Mouse (Mus musculus) limb, embryonic 14.5 days (tissue): ENCODE results near the gene Caml. TPM values are rescaled to one million over a fixed set of nuclear protein-coding genes. Genes with fewer than 3 reads are reported as not detected.
"Not testable (repeated sequence)": the region's sequence is repeated elsewhere in the genome, so short reads cannot be mapped to it uniquely, and the experiment has no call there.

Experiments
- ATAC-seq: fragments of 200-750 bp; cut with Nextera tagmentation; 2 replicates; pipeline ENCODE4 v1.8.0; 2017; ENCODE audit warnings: low read depth, moderate number of reproducible peaks, moderate TSS enrichment; ENCODE audit not compliant: low FRiP score
- DNase-seq: peaks from one replicate; pipeline ENCODE4 v3.0.0-alpha.2; 2015; ENCODE audit warnings: low spot score
- H3K27ac ChIP-seq: fragments of 300-500 bp; sonication (generic); replicated peaks from 2 replicates; pipeline ENCODE4 v1.5.1; 2014; ENCODE audit warnings: low read depth, mild to moderate bottlenecking, low read length, moderate library complexity, mixed read lengths
- H3K27me3 ChIP-seq: fragments of 300-500 bp; sonication (generic); 2 replicates; pipeline ENCODE4 v1.6.1; 2014; ENCODE audit warnings: low read length, mixed read lengths; ENCODE audit not compliant: control insufficient read depth, insufficient read depth
- H3K36me3 ChIP-seq: fragments of 300-500 bp; sonication (generic); 2 replicates; pipeline ENCODE4 v1.6.1; 2014; ENCODE audit warnings: mild to moderate bottlenecking, low read length, moderate library complexity, mixed read lengths; ENCODE audit not compliant: control insufficient read depth, insufficient read depth
- H3K4me1 ChIP-seq: fragments of 300-500 bp; sonication (generic); 2 replicates; pipeline ENCODE4 v1.6.1; 2014; ENCODE audit warnings: antibody characterized with exemption, low read length, mixed read lengths; ENCODE audit not compliant: control insufficient read depth, insufficient read depth
- H3K4me2 ChIP-seq: fragments of 300-500 bp; sonication (generic); replicated peaks from 2 replicates; pipeline ENCODE4 v1.6.1; 2014; ENCODE audit warnings: low read depth, mild to moderate bottlenecking, low read length, moderate library complexity; ENCODE audit not compliant: severe bottlenecking
- H3K4me3 ChIP-seq: fragments of 300-500 bp; sonication (generic); replicated peaks from 2 replicates; pipeline ENCODE4 v1.5.1; 2014; ENCODE audit warnings: low read length
- H3K9ac ChIP-seq: fragments of 300-500 bp; sonication (generic); 2 replicates; pipeline ENCODE4 v1.6.1; 2014; ENCODE audit warnings: mild to moderate bottlenecking, low read depth, low read length, moderate library complexity; ENCODE audit not compliant: severe bottlenecking
- H3K9me3 ChIP-seq: fragments of 300-500 bp; sonication (generic); 2 replicates; pipeline ENCODE4 v1.6.1; 2016; ENCODE audit warnings: low read length; ENCODE audit not compliant: control insufficient read depth
- POLR2A ChIP-seq: fragments of 200-500 bp; IDR thresholded peaks from 2 replicates; pipeline ENCODE4 v1.8.0; 2012; ENCODE audit warnings: inconsistent platforms, mild to moderate bottlenecking, moderate library complexity, borderline replicate concordance; ENCODE audit not compliant: insufficient read depth, insufficient read length; ENCODE audit errors: extremely low read depth
- WGBS: fragments of 180-500 bp; shearing (Covaris S2); extraction: QIAGEN DNeasy Blood & Tissue Kit; methylation state at CpG from one replicate; pipeline ENCODE4 v1.1.7; 2014; 5-methylcytosine and 5-hydroxymethylcytosine counted together
- polyA plus RNA-seq, 2 experiments: library from polyadenylated mRNA; depleted of rRNA in 1 of 2; stranded (reverse) in 1 of 2; unstranded in 1 of 2; fragments of >200 nt; fragmentation: Nextera tagmentation in 1 of 2; extraction: Ambion mirVana in 1 of 2; gene quantifications; 2 replicates each; pipeline versions ENCODE4 v1.2.1 to v1.2.3; 2012 to 2014

Caml gene
- polyA plus RNA-seq, 2 experiments, result 59.4 to 60.7 TPM

- Histone ChIP-seq H3K4me1 (peaks cover 12% of the 10 kb centered on the region), H3K36me3 (peaks cover 8% of the 10 kb centered on the region; the same call in 1 of the 2 replicates), H3K27ac (no peak overlapping the region), H3K4me2 (no peak overlapping the region), H3K9me3 (no peaks in the 10 kb centered on the region), H3K27me3 (no peaks in the 10 kb centered on the region), H3K9ac (no peak overlapping the region), H3K4me3 (no peak overlapping the region)
- ATAC-seq, result no peak
- 76% methylated on average over 2 of the region's 2 CpGs for WGBS
- TF ChIP-seq POLR2A, result no peak
- DNase-seq, result no peak
Measured at GRCm38 (mm10) chr13:55620275-55620674, 2.5 kb upstream of the Caml start.

DNA sequence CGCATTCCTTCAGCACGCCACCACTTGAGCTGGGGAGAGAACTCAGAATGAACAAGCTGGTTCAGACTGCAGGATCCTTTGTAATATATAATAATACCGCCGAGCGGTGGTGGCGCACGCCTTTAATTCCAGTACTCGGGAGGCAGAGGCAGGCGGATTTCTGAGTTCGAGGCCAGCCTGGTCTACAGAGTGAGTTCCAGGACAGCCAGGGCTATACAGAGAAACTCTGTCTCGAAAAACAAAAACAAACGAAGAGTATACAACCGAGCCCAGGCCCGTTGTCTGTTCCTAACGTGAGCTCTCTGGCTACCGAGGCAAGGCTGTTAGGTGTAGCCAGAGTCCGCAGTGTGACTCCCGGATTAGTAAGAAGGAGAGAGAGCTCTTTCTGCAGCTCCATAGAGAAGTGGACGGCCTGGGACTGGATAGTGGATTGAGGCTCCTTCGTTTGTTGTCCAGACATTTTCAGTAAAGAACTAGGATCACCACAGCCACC lies 603 bp upstream of the Caml start:
- peaks cover 25% of the 10 kb centered on the region for H3K36me3 ChIP-seq
- H3K4me2 ChIP-seq, result peak overlapping the region; percentile 59
- H3K4me1 ChIP-seq, result peaks cover 12% of the 10 kb centered on the region
- peak overlapping the region; percentile 84 for H3K9ac ChIP-seq
- H3K9me3 ChIP-seq, ATAC-seq, DNase-seq, H3K27me3 ChIP-seq: not testable (repeated sequence)
- H3K27ac ChIP-seq, result peak overlapping the region; percentile 90
- H3K4me3 ChIP-seq, result peak overlapping the region; percentile 84
- WGBS, result 20% methylated on average over 19 of the region's 20 CpGs

GRCm38 (mm10) chr13:55634639-55635127 lies 11.9 kb downstream of the Caml start, which contains the start of gene Ddx46:
Gene Ddx46, plus strand, starts transcription at chr13:55635027.
- Histone ChIP-seq H3K27ac (no peak within 1 kb of the TSS), H3K9ac (peak within 1 kb of the TSS; percentile 86), H3K9me3 (no peaks in the 10 kb centered on the region), H3K27me3 (no peaks in the 10 kb centered on the region), H3K4me1 (no peaks in the 10 kb centered on the region), H3K4me2 (peak within 1 kb of the TSS; percentile 89), H3K36me3 (peaks cover 59% of the 10 kb centered on the region), H3K4me3 (peak within 1 kb of the TSS; percentile 97)
- DNase-seq (peak; percentile 88), ATAC-seq (peak; percentile 94)
- 0 out of 2 replicates have a peak, but pooled peaks have one; percentile 25 for TF ChIP-seq POLR2A
- WGBS, result 7% methylated on average over 30 of the region's 30 CpGs

- TF ChIP-seq POLR2A, result no peak
- H3K4me3 ChIP-seq, result peak overlapping the region; percentile 97
- H3K36me3 ChIP-seq, result peaks cover 59% of the 10 kb centered on the region
- no peaks in the 10 kb centered on the region for H3K9me3 ChIP-seq
- peak overlapping the region; percentile 89 for H3K4me2 ChIP-seq
- H3K4me1 ChIP-seq, result no peaks in the 10 kb centered on the region
- H3K27ac ChIP-seq, result no peak overlapping the region
- no peaks in the 10 kb centered on the region for H3K27me3 ChIP-seq
- ATAC-seq (peak; percentile 32; the same call in 1 of the 2 replicates), DNase-seq (no peak)
- under 1% methylated on average over 35 of the region's 40 CpGs for WGBS
- peak overlapping the region; percentile 86 for H3K9ac ChIP-seq
Measured at GRCm38 (mm10) chr13:55635146-55635571, 12.4 kb downstream of the Caml start.

GRCm38 (mm10) chr13:55636185-55636983 lies 13.6 kb downstream of the Caml start:
- WGBS, result 91% methylated on average over 14 of the region's 14 CpGs
- Histone ChIP-seq H3K9me3 (no peaks in the 10 kb centered on the region), H3K36me3 (peaks cover 56% of the 10 kb centered on the region), H3K27ac (no peak overlapping the region), H3K4me3 (no peak overlapping the region), H3K4me1 (no peaks in the 10 kb centered on the region), H3K9ac (no peak overlapping the region), H3K27me3 (no peaks in the 10 kb centered on the region), H3K4me2 (no peak overlapping the region)
- no peak for TF ChIP-seq POLR2A
- DNase-seq (no peak), ATAC-seq (no peak)

DNA sequence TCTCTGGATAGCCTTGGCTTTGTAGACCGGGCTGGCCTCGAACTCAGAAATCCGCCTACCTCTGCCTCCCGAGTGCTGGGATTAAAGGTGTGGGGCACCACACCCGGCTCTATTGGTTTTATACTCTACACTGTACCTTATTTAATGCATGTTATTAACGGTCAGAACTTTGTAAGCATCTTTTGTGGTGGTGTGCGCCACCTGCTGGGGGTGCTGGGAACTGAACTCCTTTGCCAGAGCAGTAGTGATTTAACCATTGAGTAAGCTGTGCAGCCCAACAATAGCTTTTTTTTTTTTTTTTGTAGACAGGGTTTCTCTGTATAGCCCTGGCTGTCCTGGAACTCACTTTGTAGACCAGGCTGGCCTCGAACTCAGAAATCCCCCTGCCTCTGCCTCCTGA lies 17.7 kb downstream of the Caml start:
- not testable (repeated sequence) for H3K4me2 ChIP-seq, H3K4me3 ChIP-seq, H3K9ac ChIP-seq, H3K4me1 ChIP-seq, H3K9me3 ChIP-seq, ATAC-seq, H3K27me3 ChIP-seq, H3K27ac ChIP-seq
- 44% methylated on average over 7 of the region's 8 CpGs for WGBS
- peaks cover 58% of the 10 kb centered on the region for H3K36me3 ChIP-seq
- DNase-seq, result peak; percentile 72
